Mouse (Mus musculus): ENCODE measurements at regions not wholly inside any gene's neighbourhood (a gene's known extent, or its start where the extent isn't known, plus 50 kb on each side); places are given as distances from the start of the nearest gene placed in this dataset.

DNA sequence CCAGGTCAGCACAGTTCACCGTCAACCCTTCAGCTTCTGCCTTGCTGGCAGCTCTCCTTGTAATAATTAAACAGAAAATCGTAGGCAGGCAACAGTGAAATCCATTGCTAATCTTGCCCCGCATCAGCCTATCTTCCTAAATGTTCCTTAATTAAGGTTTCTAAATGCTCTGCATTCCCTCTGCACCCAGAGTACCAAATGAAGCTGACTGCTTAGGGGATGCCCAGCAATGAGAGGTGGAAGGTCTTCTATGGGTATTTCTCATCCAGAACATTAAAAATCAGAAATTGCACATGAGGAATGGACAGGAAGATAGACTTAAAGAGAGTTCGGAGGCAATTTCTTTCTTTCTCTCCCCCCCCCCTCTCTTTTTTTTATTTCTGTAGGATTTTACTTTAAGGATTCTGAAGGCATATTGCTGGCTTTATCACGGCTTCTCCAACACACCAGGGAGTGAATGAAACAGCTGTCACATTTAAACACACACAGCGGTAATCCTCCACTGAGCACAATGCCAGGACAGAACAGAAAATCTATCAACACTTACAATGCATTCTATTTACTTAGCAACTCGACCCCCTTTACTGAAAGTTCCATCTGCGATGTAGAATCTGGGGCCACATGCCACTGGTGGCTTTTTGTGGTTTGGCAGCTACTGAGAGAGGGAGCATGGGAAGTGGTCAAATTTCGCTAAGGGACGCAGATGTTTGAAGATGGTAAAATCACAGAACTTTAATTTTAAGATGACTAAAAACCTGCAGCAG lies 584.2 kb upstream of the Kirrel3 start:
- DNase-seq (ENCODE audit: low spot score in 2 of 2): no peak

GRCm38 (mm10) chr9:33903991-33904570 lies 581.6 kb upstream of the Kirrel3 start:
- no peak for DNase-seq (ENCODE audit: low spot score in 2 of 2)

DNA sequence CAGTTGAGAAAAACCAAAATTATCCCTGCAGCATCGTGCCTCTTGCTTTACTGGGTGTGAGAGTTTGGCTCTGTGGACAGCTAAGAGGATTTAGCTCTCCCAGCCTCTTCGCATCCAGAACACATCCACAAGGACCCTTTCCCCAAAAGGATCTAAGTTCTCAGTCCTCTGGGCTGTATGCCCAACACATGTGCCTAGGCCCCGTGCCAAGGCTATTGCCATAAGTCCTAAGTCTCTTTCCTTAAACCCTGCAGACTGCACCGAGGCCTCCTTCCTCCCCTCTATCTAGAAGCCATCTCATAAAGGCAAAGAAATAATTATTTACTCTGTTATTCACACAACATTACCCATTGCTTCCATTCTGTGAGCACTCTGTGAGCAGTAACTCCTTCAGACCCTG lies 570.8 kb upstream of the Kirrel3 start:
- DNase-seq (ENCODE audit: low spot score in 2 of 2): no peak

GRCm38 (mm10) chr9:33915349-33916056 lies 570.2 kb upstream of the Kirrel3 start:
- DNase-seq (ENCODE audit: low spot score in 2 of 2): no peak

- no peak for DNase-seq (ENCODE audit: low spot score in 2 of 2)
Measured at GRCm38 (mm10) chr9:33930286-33930685, 555.4 kb upstream of the Kirrel3 start.

- no peak for DNase-seq (ENCODE audit: low spot score in 2 of 2)
Measured at GRCm38 (mm10) chr9:33934071-33934470, 551.6 kb upstream of the Kirrel3 start.

DNA sequence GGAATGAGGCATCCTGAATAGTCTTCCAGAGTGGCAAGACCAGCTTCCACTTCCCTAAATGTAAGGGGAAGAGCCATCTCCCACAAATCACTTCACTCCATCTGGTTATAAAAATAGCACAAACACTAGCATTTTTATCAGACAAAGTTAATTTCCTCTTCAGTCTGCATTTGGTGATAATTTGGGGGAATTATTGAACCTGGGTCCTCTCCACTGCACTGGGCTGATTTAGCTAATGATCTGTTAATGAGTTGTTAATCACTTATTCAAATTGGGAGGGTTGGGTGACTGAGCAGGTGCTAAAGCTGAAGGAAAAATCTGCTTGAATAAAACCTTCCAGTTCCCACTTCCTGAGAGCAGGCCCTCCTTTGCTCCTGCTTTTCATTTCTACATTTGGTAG lies 531.4 kb upstream of the Kirrel3 start:
- DNase-seq (ENCODE audit: low spot score in 2 of 2): no peak

Measured in adrenal gland, adult 18-20 months (tissue).